Mouse (Mus musculus) v-Abl transformed pro-B cells (cell line): ENCODE measurements at regions not wholly inside any gene's neighbourhood (a gene's known extent, or its start where the extent isn't known, plus 50 kb on each side); places are given as distances from the start of the nearest gene placed in this dataset.

Source experiments
- in situ Hi-C, 2 experiments: fragments of 400-800 bp; cut with MboI; formaldehyde crosslinking; loops; one replicate each; pipeline ENCODE4 v1.15.1; 2025; ENCODE audit not compliant: unreplicated experiment in 2 of 2

- in situ Hi-C loops: no loop called here
Measured at GRCm38 (mm10) chr1:4671237-4672019, 136.3 kb upstream of the Gm37988 start.

GRCm38 (mm10) chr1:4672344-4672743, 135.3 kb upstream of the Gm37988 start:
- in situ Hi-C loops: no loop called here

GRCm38 (mm10) chr1:4687605-4688004, 120.1 kb upstream of the Gm37988 start:
- in situ Hi-C loops: no loop called here

GRCm38 (mm10) chr1:4689096-4689495, 118.6 kb upstream of the Gm37988 start:
- in situ Hi-C loops: no loop called here

- in situ Hi-C loops: no loop called here
Measured at GRCm38 (mm10) chr1:4703316-4703715, 104.4 kb upstream of the Gm37988 start.

GRCm38 (mm10) chr1:4706171-4706570, 101.5 kb upstream of the Gm37988 start:
- in situ Hi-C loops: no loop called here

- in situ Hi-C loops: no loop called here
Measured at GRCm38 (mm10) chr1:4722333-4722931, 85.3 kb upstream of the Gm37988 start.
